Mouse (Mus musculus) cortical plate, adult 2 months (tissue): ENCODE data around the gene Lypd3.

Experiments used
- CTCF ChIP-seq: fragments of 200-500 bp; IDR thresholded peaks from 2 replicates; pipeline ENCODE4 v1.5.1; 2011; ENCODE audit warnings: mild to moderate bottlenecking, control low read depth, low read length; ENCODE audit not compliant: insufficient read depth; ENCODE audit errors: extremely low read depth
- POLR2A ChIP-seq: fragments of 200-500 bp; IDR thresholded peaks from 2 replicates; pipeline ENCODE4 v1.6.1; 2011; ENCODE audit warnings: mild to moderate bottlenecking, low read length, control low read depth; ENCODE audit not compliant: insufficient read depth; ENCODE audit errors: extremely low read depth

DNA sequence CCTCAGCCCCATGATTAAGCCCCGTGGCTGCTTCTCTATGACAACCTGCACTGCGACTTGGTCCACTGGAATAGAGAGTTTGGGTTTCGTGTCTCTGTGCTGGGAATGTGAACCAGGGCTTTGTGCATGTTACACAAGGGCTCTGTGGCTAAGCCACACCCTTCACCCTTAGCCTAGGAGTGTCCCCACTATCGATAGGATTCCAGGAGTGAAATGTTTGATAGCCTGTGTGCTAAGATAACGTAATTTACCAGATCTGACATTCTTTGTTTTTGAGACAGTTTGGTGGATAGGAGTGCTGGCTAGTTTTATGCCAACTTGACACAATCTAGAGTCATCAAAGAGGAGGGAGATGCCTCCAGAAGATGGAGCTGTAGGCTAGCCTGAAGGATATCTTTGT, 44.6 kb upstream of the Lypd3 start:
- TF ChIP-seq POLR2A (no peak), CTCF (no peak)
